Mouse (Mus musculus) CD4-positive, CD25-positive, alpha-beta regulatory T cell, adult 4 months (primary cell): ENCODE results near the gene Slco2a1. TPM values are rescaled to one million over a fixed set of nuclear protein-coding genes. Genes with fewer than 3 reads are reported as not detected.

Experiments used
- ATAC-seq: one replicate; pipeline ENCODE4 v1.8.0; 2017
- polyA plus RNA-seq, 2 experiments: library from polyadenylated mRNA; unstranded; fragments of 100-300 nt; shearing (Covaris generic); gene quantifications; one replicate each; pipeline ENCODE4 v1.2.1; 2017

Slco2a1 gene
- polyA plus RNA-seq, 2 experiments from 2014 or later = 0.47 to 0.63 TPM

GRCm38 (mm10) chr9:103038705-103039104, 50.2 kb downstream of the Slco2a1 start:
- ATAC-seq = no peak

GRCm38 (mm10) chr9:103040581-103040980, 52.1 kb downstream of the Slco2a1 start:
- no peak for ATAC-seq

- ATAC-seq = no peak
Observed at GRCm38 (mm10) chr9:103045406-103045805, 56.9 kb downstream of the Slco2a1 start.

DNA sequence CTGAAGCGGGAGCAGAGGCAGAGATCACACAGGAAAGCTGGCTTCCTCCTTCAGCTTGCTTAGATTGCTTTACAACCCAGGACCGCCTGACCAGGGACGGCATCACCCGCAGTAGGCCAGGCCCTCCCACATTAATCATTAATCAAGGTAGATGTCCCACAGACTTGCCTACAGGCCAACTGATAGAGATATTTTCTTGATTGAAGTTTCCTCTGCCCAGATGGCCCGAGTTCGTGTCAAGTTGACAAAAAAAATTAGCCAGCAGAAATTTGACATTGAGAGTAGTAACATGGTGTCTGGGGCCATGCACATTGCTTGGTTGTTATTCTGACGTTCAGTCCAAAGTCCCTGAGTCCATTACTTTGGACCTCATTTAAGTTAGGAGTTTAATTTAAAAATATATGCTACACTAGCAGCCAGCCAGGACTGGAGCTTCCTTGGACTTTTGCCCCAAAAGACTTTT, 60.6 kb downstream of the Slco2a1 start:
- ATAC-seq = no peak

DNA sequence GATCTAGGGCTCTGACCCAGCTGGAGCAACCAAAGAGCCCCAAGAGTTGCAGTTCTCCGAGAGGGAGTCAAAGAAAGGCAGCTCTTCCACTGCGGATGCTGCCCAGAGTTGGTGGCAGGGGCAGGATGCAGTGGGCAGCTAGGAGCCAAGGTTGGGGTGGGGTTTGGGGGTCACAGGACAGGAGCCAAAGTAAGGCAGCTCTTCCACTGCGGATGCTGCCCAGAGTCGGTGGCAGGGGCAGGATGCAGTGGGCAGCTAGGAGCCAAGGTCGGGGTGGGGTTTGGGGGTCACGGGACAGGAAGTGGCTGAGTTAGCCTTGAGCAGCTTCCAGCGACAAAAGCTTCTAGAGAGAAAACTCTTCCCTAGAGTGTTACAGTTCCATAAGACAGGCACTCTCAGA, 65.3 kb downstream of the Slco2a1 start:
- ATAC-seq = no peak

- no peak for ATAC-seq
Observed at GRCm38 (mm10) chr9:103055061-103055460, 66.5 kb downstream of the Slco2a1 start.

DNA sequence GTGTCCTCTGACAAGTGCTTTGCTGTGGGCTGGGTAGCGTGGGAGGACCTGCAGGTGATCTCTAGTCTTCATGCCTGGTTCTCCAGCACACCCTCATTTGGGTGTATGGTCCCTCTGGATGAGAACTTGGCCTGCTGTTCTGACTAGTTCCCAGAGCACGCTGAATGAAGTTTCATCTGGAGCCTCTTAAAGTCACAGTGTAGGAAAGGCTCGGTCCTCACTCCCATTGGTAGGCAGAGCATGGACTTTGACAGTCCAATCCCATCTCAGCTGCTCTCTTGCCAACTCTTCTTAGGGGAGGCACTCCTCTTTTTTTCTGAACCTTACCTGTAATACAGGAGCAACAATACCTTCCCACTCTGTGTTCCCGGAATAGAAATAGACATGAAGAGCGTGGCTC, 67.7 kb downstream of the Slco2a1 start:
- ATAC-seq = no peak

GRCm38 (mm10) chr9:103060551-103060950, 72.0 kb downstream of the Slco2a1 start:
- no peak for ATAC-seq

- ATAC-seq = no peak
Observed at GRCm38 (mm10) chr9:103061471-103062053, 73.0 kb downstream of the Slco2a1 start.

- ATAC-seq = no peak
Observed at GRCm38 (mm10) chr9:103063591-103063990, 75.1 kb downstream of the Slco2a1 start.

DNA sequence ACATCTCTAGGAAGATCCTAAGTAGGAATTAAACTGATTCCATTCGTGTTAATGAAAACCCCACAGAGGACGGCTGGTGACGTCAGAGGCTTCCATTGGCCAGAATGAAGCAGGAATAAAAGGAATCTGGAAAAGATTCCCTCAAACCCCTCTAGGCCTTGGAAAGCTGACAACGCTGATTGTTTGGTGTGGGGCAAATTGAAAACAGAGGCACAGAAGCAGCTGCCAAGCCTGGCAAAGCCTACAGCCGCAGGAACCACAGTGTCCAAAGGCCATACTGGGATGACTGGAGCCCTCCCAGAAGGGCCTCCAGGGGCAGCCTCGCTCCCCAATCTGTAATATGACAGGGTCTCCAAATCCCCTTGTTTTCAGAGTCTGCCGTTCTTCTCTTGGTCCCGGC, 78.3 kb downstream of the Slco2a1 start:
- no peak for ATAC-seq

- no peak for ATAC-seq
Observed at GRCm38 (mm10) chr9:103067651-103068050, 79.1 kb downstream of the Slco2a1 start.

GRCm38 (mm10) chr9:103068769-103069168, 80.3 kb downstream of the Slco2a1 start:
- no peak for ATAC-seq

DNA sequence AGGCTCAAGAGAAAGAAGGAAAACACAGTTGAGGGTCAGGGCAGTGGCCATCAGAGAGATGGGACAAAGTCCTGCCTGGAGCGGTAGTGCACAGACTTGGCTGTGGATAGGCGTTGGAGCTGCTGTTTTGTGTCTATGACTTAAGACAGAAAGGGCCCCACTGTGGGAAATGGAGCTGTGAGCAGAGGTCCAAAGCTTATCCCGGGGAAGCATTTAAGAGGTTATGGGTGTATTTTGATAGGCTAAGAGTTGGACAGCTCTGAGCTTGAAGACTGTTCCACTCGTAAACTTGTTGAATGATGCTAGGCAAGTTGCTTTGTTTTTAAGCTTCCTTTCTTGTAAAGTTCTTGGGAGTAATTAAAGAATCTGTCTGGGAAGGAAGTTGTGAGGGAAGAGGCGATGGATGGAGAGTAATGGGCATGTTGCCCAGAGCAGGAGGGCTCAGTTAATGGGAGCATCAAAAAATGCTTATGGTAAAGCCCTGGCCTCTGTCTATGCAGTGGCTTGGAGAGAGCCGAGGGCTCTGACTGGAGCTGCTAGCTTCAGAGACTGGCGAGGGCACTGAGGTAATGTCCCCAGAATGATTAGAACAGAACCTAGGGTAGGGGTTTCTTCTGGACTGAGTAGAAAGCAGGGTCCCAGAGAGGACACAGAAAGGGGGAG, 83.2 kb downstream of the Slco2a1 start:
- ATAC-seq = no peak

DNA sequence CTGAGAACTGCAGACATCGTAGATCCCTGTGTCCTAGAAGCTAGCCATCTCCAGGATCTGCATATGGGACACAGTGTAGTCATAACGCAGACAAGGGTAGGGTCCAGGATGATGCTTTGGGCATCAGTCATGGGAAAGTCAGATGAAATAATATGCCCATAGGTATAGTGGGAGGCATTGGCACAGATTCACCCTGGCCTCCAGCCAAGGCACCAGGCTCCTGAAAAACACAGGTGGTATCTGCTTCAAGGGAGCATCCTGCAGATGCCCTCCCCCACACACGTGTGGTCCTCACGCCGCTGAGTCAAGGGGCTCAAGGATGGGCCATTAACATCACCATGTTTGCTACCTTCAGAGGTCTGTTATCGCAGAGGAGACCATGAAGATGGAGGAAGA, 83.7 kb downstream of the Slco2a1 start:
- no peak for ATAC-seq

GRCm38 (mm10) chr9:103072926-103073515, 84.5 kb downstream of the Slco2a1 start:
- ATAC-seq = no peak

DNA sequence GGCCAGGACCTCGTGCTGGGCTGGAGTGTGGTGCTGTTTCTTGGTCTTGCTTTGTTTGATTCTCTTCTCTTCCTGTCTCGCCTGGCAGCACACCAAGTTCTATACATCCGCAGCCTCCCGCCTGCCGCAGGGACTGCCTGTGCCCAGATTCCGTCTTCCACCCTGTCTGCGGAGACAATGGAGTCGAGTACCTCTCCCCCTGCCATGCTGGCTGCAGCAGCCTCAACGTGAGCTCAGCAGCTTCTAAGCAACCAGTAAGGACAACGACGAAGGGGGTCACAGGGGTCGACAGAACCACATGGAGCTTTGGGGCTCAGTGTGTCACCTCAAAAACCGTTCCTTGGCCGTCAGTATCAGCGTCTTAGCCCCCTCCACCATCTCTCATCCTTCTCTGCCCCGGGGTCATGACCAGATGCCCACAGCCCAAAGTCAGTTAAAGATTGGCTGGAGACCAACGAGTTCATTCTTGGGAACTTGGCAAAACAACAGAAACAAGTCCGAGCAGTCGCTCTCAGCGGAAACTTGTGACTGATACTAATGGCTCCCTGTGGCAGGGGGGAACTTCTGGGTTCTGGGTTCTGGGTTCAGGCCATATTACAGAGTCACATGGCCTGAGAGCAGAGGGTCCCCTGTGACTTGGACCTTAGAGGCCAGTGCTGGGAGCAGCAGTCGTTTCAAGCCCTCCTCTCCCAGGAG, 88.5 kb downstream of the Slco2a1 start:
- no peak for ATAC-seq

GRCm38 (mm10) chr9:103078194-103078691, 89.7 kb downstream of the Slco2a1 start:
- ATAC-seq = no peak

DNA sequence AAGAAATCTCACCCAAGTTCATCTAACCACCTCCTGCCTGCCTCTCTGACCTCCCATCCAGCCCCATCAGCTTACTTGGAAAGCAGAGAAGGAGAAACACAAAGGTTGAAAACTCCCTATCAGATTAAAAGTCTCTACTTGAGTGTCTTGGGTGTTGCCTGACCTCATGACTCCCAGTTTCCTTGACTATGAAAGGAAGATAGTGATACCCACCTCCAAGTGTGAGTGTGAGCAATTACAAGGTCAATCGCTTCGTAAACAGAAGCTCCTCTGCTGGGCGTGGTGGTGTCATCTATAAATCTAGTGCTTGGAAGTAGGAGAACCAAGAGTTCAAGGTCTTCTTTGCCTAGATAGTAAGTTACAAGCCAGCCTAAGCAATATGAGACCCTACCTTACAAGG, 91.7 kb downstream of the Slco2a1 start:
- no peak for ATAC-seq

- no peak for ATAC-seq
Observed at GRCm38 (mm10) chr9:103082246-103082975, 93.9 kb downstream of the Slco2a1 start.

GRCm38 (mm10) chr9:103083405-103083804, 94.9 kb downstream of the Slco2a1 start:
- ATAC-seq = no peak

DNA sequence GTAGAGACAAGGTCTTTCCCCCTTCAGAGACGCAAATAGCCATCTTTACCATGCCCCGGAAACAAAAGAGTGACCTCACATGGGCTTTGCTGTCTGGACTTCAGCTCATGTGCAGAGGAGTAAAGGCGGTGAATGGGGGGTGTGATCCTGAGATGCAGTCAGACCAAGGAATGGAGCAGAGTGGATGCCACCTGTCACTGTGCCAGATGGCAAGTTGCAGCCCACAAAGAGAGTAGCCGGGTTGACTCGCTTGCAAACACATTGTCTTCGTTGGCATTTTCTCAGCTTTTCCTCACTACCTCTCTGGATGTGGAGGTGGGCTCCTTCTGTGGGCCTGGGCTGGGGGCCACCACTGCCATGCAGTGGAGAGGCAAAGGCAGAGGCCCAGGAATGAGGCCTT, 98.2 kb downstream of the Slco2a1 start:
- ATAC-seq = no peak

DNA sequence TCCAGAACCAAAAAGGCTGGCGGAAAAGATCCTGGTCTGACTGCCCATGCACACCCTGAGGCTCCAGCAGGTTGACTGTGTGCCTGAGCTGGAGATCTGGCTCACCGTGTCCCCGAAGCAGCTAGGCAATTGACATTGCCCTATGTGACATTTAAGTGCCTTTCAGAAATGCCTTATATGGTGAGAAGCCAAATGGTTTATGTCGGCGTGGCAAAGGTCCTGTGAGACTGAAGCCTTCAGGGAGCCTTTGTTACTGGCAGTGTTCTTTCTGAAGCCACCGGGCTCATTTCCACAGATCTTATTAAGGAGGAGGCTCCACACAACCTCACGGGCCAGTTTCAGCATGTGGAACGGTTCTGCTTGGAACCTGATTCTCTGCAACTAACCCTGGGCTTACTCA, 98.8 kb downstream of the Slco2a1 start:
- no peak for ATAC-seq
